Mouse (Mus musculus) midbrain, embryonic 15.5 days (tissue): ENCODE results near the gene Ilkap. TPM values are rescaled to one million over a fixed set of nuclear protein-coding genes. Genes with fewer than 3 reads are reported as not detected.

Source experiments
- ATAC-seq: fragments of 200-750 bp; cut with Nextera tagmentation; replicated peaks from 2 replicates; pipeline ENCODE4 v1.8.0; 2017; ENCODE audit warnings: moderate TSS enrichment
- H3K27ac ChIP-seq: fragments of 300-500 bp; sonication (generic); 2 replicates; pipeline ENCODE4 v1.5.1; 2015; ENCODE audit warnings: mild to moderate bottlenecking, inconsistent platforms
- H3K27me3 ChIP-seq: fragments of 300-500 bp; sonication (generic); replicated peaks from 2 replicates; pipeline ENCODE4 v1.6.1; 2015; ENCODE audit warnings: inconsistent platforms
- H3K36me3 ChIP-seq: fragments of 300-500 bp; sonication (generic); replicated peaks from 2 replicates; pipeline ENCODE4 v1.6.1; 2015; ENCODE audit warnings: inconsistent platforms
- H3K4me1 ChIP-seq: fragments of 300-500 bp; sonication (generic); 2 replicates; pipeline ENCODE4 v1.6.1; 2015; ENCODE audit warnings: inconsistent platforms
- H3K4me2 ChIP-seq: fragments of 300-500 bp; sonication (generic); 2 replicates; pipeline ENCODE4 v1.6.1; 2015; ENCODE audit warnings: inconsistent platforms, mild to moderate bottlenecking, moderate library complexity
- H3K4me3 ChIP-seq: fragments of 300-500 bp; sonication (generic); 2 replicates; pipeline ENCODE4 v1.5.1; 2015; ENCODE audit warnings: mild to moderate bottlenecking, inconsistent platforms
- H3K9ac ChIP-seq: fragments of 300-500 bp; sonication (generic); 2 replicates; pipeline ENCODE4 v1.6.1; 2015; ENCODE audit warnings: mild to moderate bottlenecking, inconsistent platforms
- H3K9me3 ChIP-seq: fragments of 300-500 bp; sonication (generic); 2 replicates; pipeline ENCODE4 v1.6.1; 2016; ENCODE audit warnings: inconsistent platforms
- WGBS: fragments of 180-500 bp; shearing (Covaris S2); methylation state at CpG from one replicate; pipeline ENCODE4 v1.1.7; 2015; ENCODE audit warnings: mixed read lengths; 5-methylcytosine and 5-hydroxymethylcytosine counted together
- polyA plus RNA-seq: library from polyadenylated mRNA; unstranded; fragments of >200 nt; fragmentation: Nextera tagmentation; extraction: Ambion mirVana; gene quantifications from 2 replicates; pipeline ENCODE4 v1.2.1, GENCODE M21; 2015

Gene Ilkap
- polyA plus RNA-seq, 1 experiment from 2014 or later = 150 TPM

GRCm38 (mm10) chr1:91434905-91435304, 36.3 kb upstream of the Ilkap start:
- H3K4me1 ChIP-seq = no peaks in the 10 kb centered on the region
- no peak for ATAC-seq
- H3K27me3 ChIP-seq = no peaks in the 10 kb centered on the region
- H3K27ac ChIP-seq = no peak overlapping the region
- H3K4me3 ChIP-seq = no peak overlapping the region
- 94% methylated on average over 8 of the region's 8 CpGs for WGBS
- no peaks in the 10 kb centered on the region for H3K9me3 ChIP-seq
- H3K9ac ChIP-seq = no peak overlapping the region
- no peak overlapping the region for H3K4me2 ChIP-seq
- H3K36me3 ChIP-seq = peaks cover 5% of the 10 kb centered on the region; the same call in 1 of the 2 replicates

- H3K4me1 ChIP-seq = no peaks in the 10 kb centered on the region
- H3K4me3 ChIP-seq = no peak overlapping the region
- no peak overlapping the region for H3K4me2 ChIP-seq
- H3K9ac ChIP-seq = no peak overlapping the region
- H3K9me3 ChIP-seq = no peaks in the 10 kb centered on the region
- peaks cover 5% of the 10 kb centered on the region; the same call in 1 of the 2 replicates for H3K36me3 ChIP-seq
- ATAC-seq = no peak
- 84% methylated on average over 7 of the region's 7 CpGs for WGBS
- no peak overlapping the region for H3K27ac ChIP-seq
- no peaks in the 10 kb centered on the region for H3K27me3 ChIP-seq
These were observed 32.1 kb upstream of the Ilkap start for GRCm38 (mm10) chr1:91430761-91431160.

GRCm38 (mm10) chr1:91429212-91429611, 30.6 kb upstream of the Ilkap start:
- H3K4me2 ChIP-seq = no peak overlapping the region
- H3K27me3 ChIP-seq = no peaks in the 10 kb centered on the region
- H3K36me3 ChIP-seq = peaks cover 5% of the 10 kb centered on the region; the same call in 1 of the 2 replicates
- no peak overlapping the region for H3K4me3 ChIP-seq
- no peak overlapping the region for H3K9ac ChIP-seq
- WGBS = 89% methylated on average over 10 of the region's 10 CpGs
- H3K9me3 ChIP-seq = no peaks in the 10 kb centered on the region
- no peak overlapping the region for H3K27ac ChIP-seq
- H3K4me1 ChIP-seq = no peaks in the 10 kb centered on the region
- no peak for ATAC-seq

- ATAC-seq = no peak
- Histone ChIP-seq H3K27me3 (no peaks in the 10 kb centered on the region), H3K4me1 (no peaks in the 10 kb centered on the region), H3K27ac (no peak overlapping the region), H3K9me3 (no peaks in the 10 kb centered on the region), H3K36me3 (no peaks in the 10 kb centered on the region; the same call in 1 of the 2 replicates), H3K4me2 (no peak overlapping the region), H3K9ac (no peak overlapping the region), H3K4me3 (no peak overlapping the region)
- WGBS = 37% methylated on average over 4 of the region's 4 CpGs
These were observed 30.0 kb upstream of the Ilkap start for GRCm38 (mm10) chr1:91428614-91429013.

GRCm38 (mm10) chr1:91426397-91426796, 27.8 kb upstream of the Ilkap start:
- ATAC-seq = no peak
- Histone ChIP-seq H3K27me3 (no peaks in the 10 kb centered on the region), H3K9me3 (no peaks in the 10 kb centered on the region), H3K4me2 (no peak overlapping the region), H3K27ac (no peak overlapping the region), H3K4me1 (no peaks in the 10 kb centered on the region), H3K4me3 (no peak overlapping the region), H3K36me3 (no peaks in the 10 kb centered on the region), H3K9ac (no peak overlapping the region)
- 87% methylated on average over 9 of the region's 9 CpGs for WGBS

GRCm38 (mm10) chr1:91420601-91421065, 22.0 kb upstream of the Ilkap start:
- no peak for ATAC-seq
- Histone ChIP-seq H3K9ac (no peak overlapping the region), H3K27ac (no peak overlapping the region), H3K4me1 (no peaks in the 10 kb centered on the region; the same call in 1 of the 2 replicates), H3K4me3 (no peak overlapping the region), H3K36me3 (0 out of 2 replicates have a peak, but pooled peaks cover 5% of the 10 kb centered on the region), H3K9me3 (no peaks in the 10 kb centered on the region), H3K4me2 (no peak overlapping the region), H3K27me3 (no peaks in the 10 kb centered on the region)
- WGBS = 85% methylated on average over 8 of the region's 8 CpGs

- Histone ChIP-seq H3K27ac (no peak overlapping the region), H3K9me3 (no peaks in the 10 kb centered on the region), H3K9ac (no peak overlapping the region), H3K4me3 (no peak overlapping the region), H3K4me1 (peaks cover 5% of the 10 kb centered on the region), H3K36me3 (0 out of 2 replicates have a peak, but pooled peaks cover 5% of the 10 kb centered on the region), H3K4me2 (no peak overlapping the region), H3K27me3 (no peaks in the 10 kb centered on the region)
- 73% methylated on average over 10 of the region's 10 CpGs for WGBS
- no peak for ATAC-seq
These were observed 21.4 kb upstream of the Ilkap start for GRCm38 (mm10) chr1:91419862-91420600.

GRCm38 (mm10) chr1:91417991-91418390, 19.4 kb upstream of the Ilkap start:
- WGBS = 83% methylated on average over 1 of the region's 1 CpGs
- Histone ChIP-seq H3K9me3 (no peaks in the 10 kb centered on the region), H3K9ac (no peak overlapping the region), H3K4me1 (peaks cover 22% of the 10 kb centered on the region), H3K27me3 (no peaks in the 10 kb centered on the region), H3K36me3 (0 out of 2 replicates have a peak, but pooled peaks cover 5% of the 10 kb centered on the region), H3K4me3 (no peak overlapping the region), H3K4me2 (no peak overlapping the region), H3K27ac (no peak overlapping the region)
- ATAC-seq = no peak

- Histone ChIP-seq H3K4me3 (no peak overlapping the region), H3K9me3 (no peaks in the 10 kb centered on the region), H3K9ac (no peak overlapping the region; the same call in 1 of the 2 replicates), H3K27me3 (no peaks in the 10 kb centered on the region), H3K36me3 (0 out of 2 replicates have a peak, but pooled peaks cover 5% of the 10 kb centered on the region), H3K4me2 (no peak overlapping the region), H3K4me1 (peaks cover 39% of the 10 kb centered on the region), H3K27ac (peak overlapping the region; percentile 90)
- WGBS = 28% methylated on average over 5 of the region's 5 CpGs
- no peak for ATAC-seq
These were observed 16.7 kb upstream of the Ilkap start for GRCm38 (mm10) chr1:91415311-91415710.

- Histone ChIP-seq H3K4me1 (peaks cover 39% of the 10 kb centered on the region), H3K27ac (peak overlapping the region; percentile 90), H3K9me3 (no peaks in the 10 kb centered on the region), H3K36me3 (0 out of 2 replicates have a peak, but pooled peaks cover 5% of the 10 kb centered on the region), H3K9ac (peak overlapping the region; percentile 77; the same call in 1 of the 2 replicates), H3K27me3 (no peaks in the 10 kb centered on the region), H3K4me3 (no peak overlapping the region), H3K4me2 (peak overlapping the region; percentile 92; the same call in 1 of the 2 replicates)
- ATAC-seq = no peak
- 32% methylated on average over 4 of the region's 4 CpGs for WGBS
These were observed 16.3 kb upstream of the Ilkap start for GRCm38 (mm10) chr1:91414903-91415302.

- Histone ChIP-seq H3K27me3 (no peaks in the 10 kb centered on the region), H3K4me1 (peaks cover 39% of the 10 kb centered on the region), H3K4me3 (peak within 1 kb of the TSS; percentile 69), H3K27ac (peak within 1 kb of the TSS; percentile 90), H3K9me3 (no peaks in the 10 kb centered on the region), H3K4me2 (peak within 1 kb of the TSS; percentile 92), H3K9ac (peak within 1 kb of the TSS; percentile 77), H3K36me3 (0 out of 2 replicates have a peak, but pooled peaks cover 5% of the 10 kb centered on the region)
- peak; percentile 57 for ATAC-seq
- WGBS = 1% methylated on average over 28 of the region's 39 CpGs
These were observed 15.4 kb upstream of the Ilkap start, which contains the start of gene Hes6 for GRCm38 (mm10) chr1:91413898-91414594. Hes6 (minus strand) TSS chr1:91414038.

GRCm38 (mm10) chr1:91413536-91413897, 14.9 kb upstream of the Ilkap start:
- H3K4me3 ChIP-seq = peak overlapping the region; percentile 69
- H3K27me3 ChIP-seq = no peaks in the 10 kb centered on the region
- H3K36me3 ChIP-seq = 0 out of 2 replicates have a peak, but pooled peaks cover 5% of the 10 kb centered on the region
- H3K9me3 ChIP-seq = no peaks in the 10 kb centered on the region
- peak overlapping the region; percentile 90 for H3K27ac ChIP-seq
- peak overlapping the region; percentile 77 for H3K9ac ChIP-seq
- ATAC-seq = no peak
- under 1% methylated on average over 14 of the region's 14 CpGs for WGBS
- peak overlapping the region; percentile 92 for H3K4me2 ChIP-seq
- peaks cover 39% of the 10 kb centered on the region for H3K4me1 ChIP-seq
